Mouse (Mus musculus): ENCODE measurements around the gene Nr4a1. TPM values are rescaled to one million over a fixed set of nuclear protein-coding genes. Genes with fewer than 3 reads are reported as not detected.
A peak's percentile ranks its signal among the peaks of the same experiment; 100 is the strongest.

The Nr4a1 gene
- total RNA-seq, 2 experiments from 2014 or later, result 6.5 to 7.1 TPM

DNA sequence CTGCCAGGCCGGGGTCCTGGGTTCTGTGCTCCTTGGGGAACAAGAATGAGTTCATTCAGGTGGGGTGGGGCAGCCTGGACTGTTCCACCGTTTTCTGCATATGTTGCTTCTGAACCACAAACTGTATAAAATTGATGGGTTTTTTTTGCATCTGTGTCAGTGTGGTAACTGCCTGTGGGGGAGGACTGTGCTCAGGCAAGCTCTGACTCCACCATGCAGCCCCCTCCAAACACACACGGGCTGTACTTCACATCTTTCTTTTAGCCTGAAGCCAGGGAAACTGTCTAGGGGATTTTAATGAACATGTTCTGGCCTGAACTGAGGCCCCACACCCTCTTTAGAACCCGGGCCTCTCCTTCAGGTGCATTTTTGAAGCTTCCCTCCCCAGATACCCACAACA is 21.5 kb upstream of the Nr4a1 start:
- ATAC-seq (replicated peaks; ENCODE audit: poor library complexity), result no peak

DNA sequence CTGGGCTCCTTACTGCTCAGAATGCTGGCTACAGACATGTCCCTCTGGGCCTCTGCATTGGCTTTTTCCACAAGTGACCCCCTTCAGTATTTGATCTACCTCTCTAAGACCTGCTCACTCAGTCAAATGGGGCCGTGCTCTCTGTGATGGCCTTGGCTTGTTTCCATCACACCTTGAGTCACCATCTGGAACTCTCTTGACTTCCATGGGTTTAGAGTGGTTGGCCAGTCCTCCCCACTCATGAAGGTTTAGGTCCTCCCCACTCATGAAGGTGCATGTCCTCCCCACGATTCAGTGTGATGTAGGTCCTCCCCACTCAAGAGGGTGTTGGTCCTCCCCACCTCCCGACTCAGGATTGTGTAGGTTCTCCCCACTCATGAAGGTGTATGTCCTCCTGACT is 20.9 kb upstream of the Nr4a1 start:
- ATAC-seq (replicated peaks; ENCODE audit: poor library complexity), result no peak

GRCm38 (mm10) chr15:101233641-101234275 is 20.3 kb upstream of the Nr4a1 start:
- no peak for ATAC-seq (replicated peaks; ENCODE audit: poor library complexity)

DNA sequence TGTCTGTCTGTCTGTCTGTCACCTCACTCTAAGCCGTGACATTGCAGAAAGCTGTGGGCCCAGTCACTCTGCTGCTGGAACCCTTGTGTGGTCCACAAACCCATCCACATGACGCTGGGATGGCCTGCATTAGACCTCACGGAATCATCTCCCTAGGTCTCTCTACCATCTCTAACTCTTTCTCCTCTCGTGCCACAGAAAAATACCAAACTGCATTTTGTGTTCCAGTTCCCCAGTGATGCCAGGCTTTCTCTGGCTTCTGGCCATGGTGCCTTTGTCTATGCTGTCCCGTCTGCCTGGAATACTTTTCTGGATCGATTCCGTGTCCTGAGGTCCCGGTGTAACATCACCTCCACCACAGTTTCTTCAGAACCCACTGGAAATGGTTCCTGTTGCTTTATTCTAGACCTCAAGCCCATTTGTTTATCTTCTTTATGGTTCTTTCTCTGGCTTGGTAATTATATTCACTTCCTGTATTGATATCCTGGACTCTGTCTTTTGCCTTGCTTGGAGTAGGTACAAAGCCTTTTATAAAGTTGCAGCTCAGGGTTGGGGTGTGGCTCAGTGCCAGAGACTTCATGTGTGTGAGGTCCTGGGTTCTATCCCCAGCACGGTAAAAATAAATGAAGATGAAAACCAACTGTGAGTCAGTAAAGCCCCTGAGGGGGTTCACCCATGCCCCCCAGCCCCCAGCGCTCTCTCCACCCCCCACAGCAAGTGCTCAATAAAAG is 19.3 kb upstream of the Nr4a1 start:
- no peak for ATAC-seq (replicated peaks; ENCODE audit: poor library complexity)

GRCm38 (mm10) chr15:101235342-101235698 is 18.7 kb upstream of the Nr4a1 start:
- ATAC-seq (replicated peaks; ENCODE audit: poor library complexity), result no peak

DNA sequence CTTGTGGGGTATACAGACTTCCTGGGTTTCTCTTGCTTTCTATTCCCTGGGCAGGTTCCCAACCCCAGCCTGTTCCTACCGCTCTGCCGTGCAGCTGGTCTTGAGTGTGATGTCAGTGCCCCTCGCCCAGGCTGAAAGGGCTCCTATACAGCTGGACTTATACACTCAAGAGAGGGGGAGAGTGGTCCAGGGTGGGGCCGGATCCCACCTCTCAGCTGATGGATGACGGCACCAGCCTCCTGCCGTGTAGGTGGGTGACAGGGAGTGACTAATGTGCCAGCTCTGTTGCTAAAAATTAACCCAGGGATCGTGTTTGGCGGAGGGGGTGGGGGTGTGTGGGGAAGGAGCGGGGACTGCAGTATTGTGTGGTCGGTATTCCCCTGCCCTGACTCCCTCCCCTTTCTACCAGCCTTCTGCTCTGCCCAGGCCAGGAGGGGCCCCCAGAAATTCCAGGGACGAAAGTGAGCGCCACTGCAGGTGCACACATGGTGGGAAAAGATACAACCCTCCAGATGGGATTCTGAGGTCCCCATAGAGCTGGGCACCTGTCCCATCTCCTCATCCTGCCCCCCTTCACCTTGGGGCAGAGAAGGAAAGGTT is 18.2 kb upstream of the Nr4a1 start:
- ATAC-seq (replicated peaks; ENCODE audit: poor library complexity), result no peak

DNA sequence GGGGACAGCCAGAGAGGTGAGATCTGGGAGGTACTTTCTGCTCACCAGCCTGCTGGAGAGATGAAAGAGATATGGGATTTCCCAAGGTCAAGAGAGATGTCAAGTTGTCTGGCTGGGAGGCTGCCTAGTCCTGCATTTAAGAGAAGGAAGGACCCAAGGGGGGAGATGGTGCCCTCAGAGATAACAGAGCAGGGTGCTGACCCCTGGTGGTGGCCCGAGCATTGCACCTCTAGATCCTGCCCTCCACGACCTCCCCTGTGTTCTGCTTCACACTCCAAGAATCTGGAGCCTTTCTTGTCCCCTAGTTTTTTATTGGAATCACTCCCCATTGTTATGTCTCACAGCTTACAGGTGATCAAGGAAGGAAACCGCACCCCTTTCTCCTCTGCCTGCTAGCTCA is 17.2 kb upstream of the Nr4a1 start:
- peak; percentile 63 for ATAC-seq (replicated peaks; ENCODE audit: poor library complexity)

DNA sequence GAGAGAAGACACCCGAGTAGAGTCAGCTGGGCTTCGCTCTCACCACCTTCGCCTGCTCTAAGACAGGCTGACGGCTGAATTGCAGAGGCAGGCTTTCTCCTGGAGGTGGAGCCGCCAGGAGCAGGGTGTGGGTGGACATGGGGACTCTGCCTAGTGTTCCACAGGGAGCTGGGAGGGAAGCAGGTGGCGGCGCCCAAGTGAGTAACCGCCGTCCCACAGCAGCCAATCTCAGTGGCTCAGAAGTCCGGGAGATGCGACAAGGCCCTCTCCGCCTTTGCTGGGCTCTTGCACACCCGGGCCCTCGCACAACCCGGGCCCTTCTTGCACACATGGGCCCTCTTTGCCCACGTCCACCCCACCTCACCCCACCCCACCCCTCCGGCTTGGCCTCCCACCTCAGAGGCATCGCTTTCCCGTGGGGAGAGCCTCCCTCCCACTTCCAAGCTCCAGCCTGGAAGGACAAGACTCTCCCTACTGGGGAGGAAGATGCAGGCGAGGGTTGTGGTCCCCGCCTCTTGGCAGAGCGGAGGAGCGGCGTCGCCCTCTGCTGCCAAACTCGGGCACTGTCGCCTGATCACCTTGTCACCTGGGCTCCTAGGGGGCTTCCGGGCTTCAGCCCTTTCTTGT is 15.1 kb upstream of the Nr4a1 start:
- peak; percentile 39; the same call in 1 of the 2 replicates for ATAC-seq (replicated peaks; ENCODE audit: poor library complexity)

DNA sequence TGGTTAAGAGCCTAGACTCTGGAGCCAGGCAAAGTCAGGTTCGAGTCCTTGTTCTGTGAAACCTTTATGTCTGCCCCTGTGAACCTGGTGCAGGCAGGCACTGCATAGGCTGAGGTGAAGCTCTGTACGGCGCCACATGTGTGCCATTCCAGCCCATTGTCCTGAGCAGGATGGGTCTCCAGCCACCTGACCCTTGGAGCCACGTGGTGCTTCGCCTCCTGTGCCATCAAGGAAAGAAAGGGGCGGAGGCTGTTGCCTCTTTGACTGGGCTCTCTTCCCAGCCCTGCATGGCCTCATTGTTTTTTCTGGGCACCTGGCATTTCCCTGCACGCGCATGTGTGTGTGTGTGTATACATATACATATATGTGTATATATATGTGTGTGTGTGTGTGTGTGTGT is 14.2 kb upstream of the Nr4a1 start:
- ATAC-seq (replicated peaks; ENCODE audit: poor library complexity), result no peak

DNA sequence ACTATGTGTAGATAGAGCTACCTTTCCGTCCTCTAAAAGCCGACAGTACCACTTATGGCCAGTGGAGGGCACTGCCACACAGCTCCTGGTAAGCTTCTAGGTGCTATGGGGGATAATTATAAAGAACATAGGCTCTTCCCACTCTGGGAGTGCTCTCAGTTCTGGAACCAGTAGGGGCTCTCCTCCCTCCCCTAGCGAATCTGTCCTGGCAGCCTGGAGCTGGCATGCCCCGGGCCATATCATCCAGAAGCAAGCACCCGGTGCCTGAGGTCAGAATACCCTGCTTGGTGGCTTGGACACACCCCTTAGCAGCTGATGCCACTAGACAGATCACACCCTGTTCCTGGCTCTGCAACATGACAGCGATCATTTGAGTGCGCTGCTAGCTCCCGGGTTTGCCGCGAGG is 13.3 kb upstream of the Nr4a1 start:
- ATAC-seq (replicated peaks; ENCODE audit: poor library complexity), result peak; percentile 73

- ATAC-seq (replicated peaks; ENCODE audit: poor library complexity), result no peak
Observed at GRCm38 (mm10) chr15:101241236-101241635, 12.8 kb upstream of the Nr4a1 start.

GRCm38 (mm10) chr15:101241853-101242252 is 12.2 kb upstream of the Nr4a1 start:
- ATAC-seq (replicated peaks; ENCODE audit: poor library complexity), result no peak

- ATAC-seq (replicated peaks; ENCODE audit: poor library complexity), result no peak
Observed at GRCm38 (mm10) chr15:101242645-101243044, 11.4 kb upstream of the Nr4a1 start.

GRCm38 (mm10) chr15:101244012-101244411 is 10.1 kb upstream of the Nr4a1 start:
- ATAC-seq (replicated peaks; ENCODE audit: poor library complexity), result peak; percentile 44

- ATAC-seq (replicated peaks; ENCODE audit: poor library complexity), result peak; percentile 92
Observed at GRCm38 (mm10) chr15:101246231-101247154, 7.6 kb upstream of the Nr4a1 start.

DNA sequence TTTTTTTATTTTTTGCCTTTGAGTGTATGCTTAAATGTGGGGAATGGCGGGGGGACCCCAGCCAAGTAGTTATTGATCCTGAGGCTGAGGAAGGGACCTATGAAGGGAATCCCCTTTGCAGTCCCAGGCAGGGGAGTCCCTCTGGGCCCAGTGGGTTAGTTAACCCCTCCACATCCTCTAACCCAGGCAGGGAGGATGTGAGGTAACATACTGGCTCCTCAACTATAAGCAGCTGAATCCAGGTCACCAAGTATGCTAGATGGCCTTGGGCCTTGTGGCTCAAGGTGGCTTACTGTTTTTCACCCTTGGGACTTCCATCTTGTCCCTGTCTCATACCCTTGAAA is 6.9 kb upstream of the Nr4a1 start:
- no peak for ATAC-seq (replicated peaks; ENCODE audit: poor library complexity)

GRCm38 (mm10) chr15:101248029-101248710 is 5.9 kb upstream of the Nr4a1 start:
- peak; percentile 20 for ATAC-seq (replicated peaks; ENCODE audit: poor library complexity)

DNA sequence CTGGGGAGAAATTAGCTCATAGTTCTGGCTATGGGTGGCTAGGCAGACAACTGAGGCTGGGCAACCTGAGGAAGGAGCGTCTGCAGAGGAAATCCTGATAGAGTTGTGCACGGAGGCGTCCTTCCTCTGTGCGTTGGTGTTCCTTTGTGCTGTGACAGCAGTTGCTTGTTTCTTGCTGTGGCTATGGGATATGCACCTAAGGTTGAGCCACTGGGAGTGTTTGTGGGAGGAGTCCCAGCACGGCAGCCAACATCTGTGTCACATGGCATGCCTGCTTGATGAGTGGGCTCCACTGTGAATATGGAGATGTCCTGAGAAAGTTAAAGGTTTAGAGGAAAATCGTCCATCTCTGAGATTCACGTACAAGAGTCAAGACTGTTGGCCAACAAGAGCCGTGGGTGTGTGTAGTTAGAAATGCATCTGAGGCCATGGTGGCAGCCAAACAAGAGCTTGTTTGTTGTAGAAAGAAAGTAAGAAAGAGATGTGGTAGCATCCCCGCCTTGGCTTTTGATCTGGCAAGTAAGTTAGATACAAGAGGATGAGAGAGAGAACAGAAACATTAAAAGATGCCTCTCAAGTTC is 3.8 kb upstream of the Nr4a1 start:
- ATAC-seq (replicated peaks; ENCODE audit: poor library complexity), result no peak

DNA sequence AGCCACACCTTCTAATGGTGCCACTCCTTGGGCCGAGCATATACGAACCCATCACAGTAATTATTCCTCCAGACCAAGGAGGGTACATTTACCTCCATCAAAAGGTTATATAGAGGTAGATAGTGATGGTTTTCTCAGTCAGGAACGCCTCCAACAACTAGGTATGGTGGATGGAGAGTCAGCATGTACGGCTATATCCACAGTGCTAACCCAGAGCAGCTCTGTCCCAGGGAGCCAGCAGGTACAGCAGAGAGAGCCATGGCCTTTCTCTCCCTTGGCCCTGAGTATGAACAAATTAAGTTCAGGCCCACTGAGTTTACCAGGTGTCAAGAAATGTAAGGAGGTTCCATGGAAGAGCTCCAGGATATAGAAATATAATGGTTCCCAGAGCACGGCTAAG is 2.1 kb upstream of the Nr4a1 start:
- ATAC-seq (replicated peaks; ENCODE audit: poor library complexity), result no peak

DNA sequence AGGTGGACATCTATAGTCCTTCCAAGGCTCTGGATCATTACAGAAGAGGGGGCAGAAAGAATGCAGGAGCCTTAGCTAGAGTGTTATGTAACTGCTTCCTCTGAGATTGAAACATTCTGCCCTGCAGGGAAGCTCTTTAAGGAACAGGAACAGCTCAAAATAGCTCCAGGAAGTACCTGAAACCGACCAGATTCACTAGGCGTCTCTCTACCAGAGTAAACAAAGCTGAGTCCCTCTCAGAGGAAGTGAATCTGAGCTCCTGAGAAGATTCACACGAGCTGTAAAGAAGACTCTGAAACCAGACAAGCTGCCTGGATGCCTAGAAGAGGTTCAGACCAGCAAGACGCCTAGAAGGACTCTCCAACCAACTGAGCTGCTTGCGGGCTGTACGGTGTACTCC is 1.5 kb upstream of the Nr4a1 start:
- peak; percentile 38 for ATAC-seq (replicated peaks; ENCODE audit: poor library complexity)

Measured in megakaryocyte progenitor cell, adult 5-6 weeks (primary cell).